Mouse (Mus musculus) hindbrain, embryonic 11.5 days (tissue): ENCODE measurements around the gene Odf2l. TPM values are rescaled to one million over a fixed set of nuclear protein-coding genes. Genes with fewer than 3 reads are reported as not detected.

Experiments
- ATAC-seq: fragments of 200-750 bp; cut with Nextera tagmentation; 2 replicates; pipeline ENCODE4 v1.8.0; 2017; ENCODE audit warnings: mild to moderate bottlenecking, moderate TSS enrichment, moderate library complexity; ENCODE audit not compliant: low FRiP score
- DNase-seq: peaks from one replicate; pipeline ENCODE4 v3.0.0-alpha.2; 2015; ENCODE audit warnings: low spot score
- H3K27ac ChIP-seq: fragments of 300-500 bp; sonication (generic); 2 replicates; pipeline ENCODE4 v1.5.1; 2014; ENCODE audit warnings: mild to moderate bottlenecking, low read depth, low read length
- H3K27me3 ChIP-seq: fragments of 300-500 bp; sonication (generic); 2 replicates; pipeline ENCODE4 v1.6.1; 2014; ENCODE audit warnings: mild to moderate bottlenecking, low read length, moderate library complexity, mixed read lengths; ENCODE audit not compliant: control insufficient read depth, insufficient read depth
- H3K36me3 ChIP-seq: fragments of 300-500 bp; sonication (generic); 2 replicates; pipeline ENCODE4 v1.6.1; 2014; ENCODE audit warnings: mild to moderate bottlenecking, low read length, moderate library complexity, mixed read lengths; ENCODE audit not compliant: control insufficient read depth, insufficient read depth
- H3K4me1 ChIP-seq: fragments of 300-500 bp; sonication (generic); replicated peaks from 2 replicates; pipeline ENCODE4 v1.6.1; 2014; ENCODE audit warnings: low read length, mixed read lengths; ENCODE audit not compliant: control insufficient read depth, insufficient read depth
- H3K4me2 ChIP-seq: fragments of 300-500 bp; sonication (generic); replicated peaks from 2 replicates; pipeline ENCODE4 v1.6.1; 2014; ENCODE audit warnings: mild to moderate bottlenecking, low read depth, low read length
- H3K4me3 ChIP-seq: fragments of 300-500 bp; sonication (generic); 2 replicates; pipeline ENCODE4 v1.5.1; 2014; ENCODE audit warnings: low read depth, low read length
- H3K9ac ChIP-seq: fragments of 300-500 bp; sonication (generic); 2 replicates; pipeline ENCODE4 v1.6.1; 2014; ENCODE audit warnings: low read depth, low read length
- H3K9me3 ChIP-seq: fragments of 300-500 bp; sonication (generic); 2 replicates; pipeline ENCODE4 v1.6.1; 2016; ENCODE audit warnings: low read length; ENCODE audit not compliant: control insufficient read depth
- WGBS: fragments of 180-500 bp; shearing (Covaris S2); extraction: QIAGEN DNeasy Blood & Tissue Kit; methylation state at CpG from one replicate; pipeline ENCODE4 v1.1.7; 2014; 5-methylcytosine and 5-hydroxymethylcytosine counted together
- polyA plus RNA-seq: library from polyadenylated mRNA; unstranded; fragments of >200 nt; fragmentation: Nextera tagmentation; extraction: Ambion mirVana; gene quantifications from 2 replicates; pipeline ENCODE4 v1.2.1, GENCODE M21; 2014

Gene Odf2l
- polyA plus RNA-seq = 27.6 and 28.2 TPM in 2 replicates

DNA sequence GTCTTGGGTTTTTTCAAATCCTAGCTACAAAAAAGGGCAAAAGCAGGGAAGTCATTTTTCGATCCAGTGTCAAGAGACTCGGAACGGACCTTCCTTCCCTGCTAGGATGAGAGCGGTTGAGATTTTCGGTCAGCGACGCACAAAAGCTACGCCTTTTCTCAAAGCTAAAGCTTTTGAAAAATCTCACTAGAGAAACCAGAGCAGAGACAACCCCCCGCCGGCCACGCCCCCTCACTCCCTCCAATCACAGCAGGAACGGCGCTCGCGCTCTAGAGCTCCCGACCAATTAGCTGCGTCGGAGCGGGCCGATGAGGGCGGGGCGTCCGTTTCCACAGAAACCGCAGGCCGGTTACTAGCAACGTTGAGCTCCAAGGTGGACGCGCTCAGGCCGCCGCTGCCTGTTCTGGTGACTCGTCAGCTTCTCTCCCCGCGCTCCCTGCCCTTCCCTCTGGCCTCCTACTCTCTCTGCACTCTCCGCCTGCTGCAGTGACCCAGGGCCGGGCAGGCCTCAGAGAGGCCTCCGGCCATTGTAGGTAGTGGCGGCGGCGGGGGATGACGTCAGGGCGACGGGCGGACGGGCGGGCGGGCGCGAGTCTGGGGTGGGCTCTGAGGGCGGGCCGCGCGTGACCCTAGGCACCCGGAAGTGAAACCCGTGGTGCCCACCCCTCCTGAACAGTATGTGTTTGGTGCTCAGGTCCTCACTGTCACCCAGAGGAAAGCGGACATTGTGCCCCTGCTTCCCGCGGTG, at the start of gene Odf2l:
Gene Odf2l, plus strand, starts transcription at position 335 of the 748 bp plus-strand sequence.
- WGBS = 2% methylated on average over 56 of the region's 57 CpGs
- Histone ChIP-seq H3K4me2 (peak within 1 kb of the TSS; percentile 52), H3K36me3 (no peaks in the 10 kb centered on the region), H3K9ac (peak within 1 kb of the TSS; percentile 92), H3K4me3 (peak within 1 kb of the TSS; percentile 72), H3K4me1 (peaks cover 2% of the 10 kb centered on the region; the same call in 1 of the 2 replicates), H3K9me3 (no peaks in the 10 kb centered on the region), H3K27me3 (no peaks in the 10 kb centered on the region), H3K27ac (peak within 1 kb of the TSS; percentile 98)
- ATAC-seq (peak; percentile 99), DNase-seq (peak; percentile 97)

DNA sequence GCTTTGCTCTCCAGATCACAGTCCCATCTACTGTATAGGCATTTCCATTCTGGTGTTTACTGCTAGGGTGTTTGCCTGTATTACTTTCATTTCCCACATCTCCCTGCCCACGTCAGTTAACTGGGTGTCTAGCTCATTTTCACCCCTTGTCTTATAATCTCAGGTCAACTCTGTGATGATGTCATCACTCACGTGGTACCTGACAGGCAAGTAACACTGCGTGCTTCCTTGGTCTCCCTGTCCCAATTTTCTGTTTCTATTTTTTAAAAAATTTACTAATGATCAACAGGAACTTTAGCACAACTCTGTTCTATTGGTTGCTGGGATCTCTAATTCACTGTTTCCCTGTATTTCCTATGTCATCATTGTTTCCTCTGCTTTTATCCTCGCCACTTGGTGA, 49.4 kb upstream of the Odf2l start:
- ATAC-seq (no peak), DNase-seq (no peak)
- H3K4me3 ChIP-seq = no peak overlapping the region
- H3K9me3 ChIP-seq = no peaks in the 10 kb centered on the region
- no peak overlapping the region for H3K27ac ChIP-seq
- no peaks in the 10 kb centered on the region for H3K36me3 ChIP-seq
- H3K27me3 ChIP-seq = no peaks in the 10 kb centered on the region
- WGBS = 91% methylated on average over 4 of the region's 4 CpGs
- no peaks in the 10 kb centered on the region for H3K4me1 ChIP-seq
- H3K9ac ChIP-seq = no peak overlapping the region
- no peak overlapping the region for H3K4me2 ChIP-seq

DNA sequence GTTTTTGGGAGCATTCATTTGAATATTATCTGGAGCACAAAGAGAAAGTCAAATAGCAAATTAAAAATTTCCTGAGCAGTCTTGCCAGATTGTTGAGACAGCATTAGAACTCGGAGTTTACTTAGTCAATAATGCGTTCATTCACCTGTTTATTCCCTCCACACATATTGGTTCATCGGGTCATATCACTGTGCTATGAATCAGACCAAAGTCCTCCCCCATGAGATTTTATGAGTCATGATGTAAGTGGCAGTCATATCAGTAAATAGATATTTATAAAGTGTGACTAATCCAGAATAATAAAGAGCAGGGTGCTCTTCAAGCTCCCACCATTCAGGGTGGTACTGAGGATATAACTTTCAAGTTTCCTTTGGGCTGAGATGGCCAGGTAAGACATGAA, 46.0 kb upstream of the Odf2l start:
- no peaks in the 10 kb centered on the region for H3K36me3 ChIP-seq
- DNase-seq (no peak), ATAC-seq (no peak)
- no peak overlapping the region for H3K4me2 ChIP-seq
- no peaks in the 10 kb centered on the region for H3K27me3 ChIP-seq
- 95% methylated on average over 3 of the region's 3 CpGs for WGBS
- H3K4me3 ChIP-seq = no peak overlapping the region
- no peak overlapping the region for H3K27ac ChIP-seq
- H3K4me1 ChIP-seq = no peaks in the 10 kb centered on the region
- no peaks in the 10 kb centered on the region for H3K9me3 ChIP-seq
- H3K9ac ChIP-seq = no peak overlapping the region

DNA sequence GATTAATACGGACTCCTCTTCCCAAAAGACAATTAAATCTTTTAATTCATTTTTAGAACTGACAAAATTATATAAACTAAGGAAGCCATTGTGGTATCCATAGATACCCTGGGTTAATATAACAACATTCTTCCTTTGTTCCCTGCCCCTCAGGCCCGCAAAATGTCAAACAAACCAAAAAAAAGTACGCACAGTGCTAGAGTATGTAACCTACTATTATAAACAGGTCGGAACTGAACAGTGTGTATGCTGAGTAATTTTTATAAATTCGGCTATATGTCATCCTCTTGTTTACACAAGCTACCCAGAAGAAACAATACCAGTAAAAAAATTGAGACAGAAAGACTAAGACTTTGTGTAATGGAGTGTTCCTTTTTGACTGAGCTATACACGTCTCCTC, 40.0 kb upstream of the Odf2l start:
- no peak overlapping the region for H3K4me2 ChIP-seq
- no peak overlapping the region for H3K27ac ChIP-seq
- DNase-seq (no peak), ATAC-seq (no peak)
- no peaks in the 10 kb centered on the region for H3K27me3 ChIP-seq
- 88% methylated on average over 6 of the region's 6 CpGs for WGBS
- H3K4me1 ChIP-seq = no peaks in the 10 kb centered on the region
- no peaks in the 10 kb centered on the region for H3K36me3 ChIP-seq
- H3K9ac ChIP-seq = no peak overlapping the region
- H3K9me3 ChIP-seq = no peaks in the 10 kb centered on the region
- H3K4me3 ChIP-seq = no peak overlapping the region

DNA sequence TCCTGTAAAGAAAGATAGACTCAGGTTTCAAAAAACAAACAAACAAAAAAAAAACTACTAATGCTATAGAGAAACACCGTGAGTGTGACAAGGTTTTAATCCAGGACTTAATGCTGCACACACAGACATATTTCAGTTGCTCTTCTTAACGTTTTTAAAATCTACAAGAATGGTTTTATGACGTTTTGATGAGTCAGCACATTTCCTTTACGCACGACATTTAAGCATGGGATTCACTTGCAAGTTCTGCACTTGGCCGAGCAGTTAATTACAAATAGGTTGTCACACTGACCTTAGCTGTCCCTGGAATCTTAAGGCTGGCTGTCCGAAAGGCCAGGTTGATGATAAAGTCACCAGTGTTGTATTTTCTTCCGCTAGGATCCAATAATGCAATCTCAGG, 37.5 kb upstream of the Odf2l start:
- no peaks in the 10 kb centered on the region for H3K36me3 ChIP-seq

DNA sequence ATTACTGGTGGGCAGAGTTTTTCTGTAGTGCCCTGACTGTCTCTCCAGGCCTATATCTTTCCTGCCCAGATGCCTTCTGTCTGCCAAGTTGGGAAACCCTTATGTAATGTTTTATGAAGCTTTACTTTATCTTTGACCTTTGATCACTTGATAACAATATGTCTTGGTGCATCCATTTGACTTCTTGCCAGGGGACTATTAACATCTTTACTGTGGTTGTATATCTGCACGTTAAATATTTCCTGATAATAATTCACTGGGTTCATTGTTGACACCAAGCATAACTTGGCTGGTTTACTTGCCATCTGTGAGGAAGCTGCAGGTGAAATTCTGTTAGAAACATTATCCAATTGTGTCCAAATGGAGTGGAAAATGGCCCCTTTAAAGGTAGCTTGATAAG, 35.3 kb upstream of the Odf2l start:
- 92% methylated on average over 1 of the region's 1 CpGs for WGBS

More for the DNA sequence above, 37.5 kb upstream of the Odf2l start:
- H3K9me3 ChIP-seq = no peaks in the 10 kb centered on the region
- no peaks in the 10 kb centered on the region for H3K27me3 ChIP-seq
- no peak overlapping the region for H3K4me3 ChIP-seq
- H3K4me1 ChIP-seq = no peaks in the 10 kb centered on the region
- DNase-seq = no peak
- no peak overlapping the region for H3K9ac ChIP-seq
- no peak overlapping the region for H3K4me2 ChIP-seq
- H3K27ac ChIP-seq = no peak overlapping the region
- 82% methylated on average over 8 of the region's 8 CpGs for whole genome bisulfite sequencing
- no peak for ATAC-seq

DNA sequence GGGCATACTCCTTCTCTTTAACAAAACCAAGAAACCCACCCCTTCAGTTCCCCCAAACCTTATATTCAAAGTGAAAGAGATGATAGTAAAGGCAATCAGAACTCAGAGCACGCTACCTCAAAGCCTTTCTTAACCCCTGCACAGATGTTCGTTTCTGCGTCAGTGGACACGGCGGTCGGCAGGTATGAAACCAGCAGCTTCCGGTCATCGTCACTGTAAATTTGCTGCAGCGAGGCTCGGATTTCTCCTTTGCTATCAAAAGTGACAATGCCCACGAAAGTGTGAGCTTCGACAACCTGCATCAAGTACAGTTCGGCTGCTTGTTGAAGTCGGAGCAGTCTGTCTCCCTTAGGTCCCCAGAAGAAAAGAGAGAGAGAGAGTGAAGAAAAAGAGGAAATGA, 32.2 kb upstream of the Odf2l start:
- Histone ChIP-seq H3K4me2 (no peak overlapping the region), H3K36me3 (no peaks in the 10 kb centered on the region), H3K27ac (no peak overlapping the region), H3K9me3 (no peaks in the 10 kb centered on the region), H3K4me1 (no peaks in the 10 kb centered on the region), H3K4me3 (no peak overlapping the region), H3K9ac (no peak overlapping the region), H3K27me3 (no peaks in the 10 kb centered on the region)
- ATAC-seq (no peak), DNase-seq (no peak)
- 93% methylated on average over 14 of the region's 14 CpGs for WGBS

More for the DNA sequence above, 35.3 kb upstream of the Odf2l start:
- H3K36me3 ChIP-seq = no peaks in the 10 kb centered on the region
- no peaks in the 10 kb centered on the region for H3K9me3 ChIP-seq
- no peak overlapping the region for H3K9ac ChIP-seq
- H3K4me2 ChIP-seq = no peak overlapping the region
- DNase-seq (no peak), ATAC-seq (no peak)
- no peaks in the 10 kb centered on the region for H3K27me3 ChIP-seq
- H3K27ac ChIP-seq = no peak overlapping the region
- H3K4me1 ChIP-seq = no peaks in the 10 kb centered on the region
- no peak overlapping the region for H3K4me3 ChIP-seq

DNA sequence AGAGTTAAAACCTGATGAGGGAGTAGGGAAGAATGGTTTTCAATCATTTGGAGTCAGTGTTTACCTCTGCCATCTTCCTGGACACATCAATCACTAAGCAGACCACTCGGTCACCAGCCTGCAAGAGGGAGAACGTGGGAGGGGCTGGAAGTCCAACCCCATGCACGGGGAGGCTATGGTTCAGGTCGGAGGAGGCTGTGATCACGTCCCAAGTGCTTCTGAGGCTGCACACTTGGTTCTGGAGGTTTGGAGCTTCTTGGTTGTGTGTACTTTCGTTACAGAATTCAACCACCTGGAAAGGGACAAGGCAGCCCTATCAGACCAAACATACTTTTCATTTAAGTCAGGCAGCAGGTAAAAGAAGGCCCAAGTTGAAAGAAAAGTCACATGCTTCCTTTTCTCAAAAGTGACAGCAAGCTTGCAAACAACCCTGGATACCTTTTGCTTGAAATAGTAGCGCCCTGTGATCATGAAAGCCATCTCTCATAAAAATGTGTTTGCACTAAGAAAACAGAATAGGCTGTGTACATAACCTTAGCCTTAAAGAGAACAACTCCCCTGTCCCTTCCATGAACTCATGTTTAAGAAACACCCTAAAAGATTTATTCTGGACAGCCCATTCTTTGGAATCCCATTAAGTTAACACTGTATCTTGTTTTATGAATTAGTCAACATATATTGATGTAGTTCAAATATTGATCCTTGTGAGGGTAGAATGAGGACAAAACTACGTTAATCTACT, 30.4 kb upstream of the Odf2l start:
- Histone ChIP-seq H3K27me3 (no peaks in the 10 kb centered on the region), H3K36me3 (no peaks in the 10 kb centered on the region), H3K9me3 (no peaks in the 10 kb centered on the region), H3K9ac (no peak overlapping the region), H3K4me3 (no peak overlapping the region), H3K27ac (no peak overlapping the region), H3K4me1 (no peaks in the 10 kb centered on the region), H3K4me2 (no peak overlapping the region)
- no peak for ATAC-seq
- WGBS = 82% methylated on average over 8 of the region's 8 CpGs
- no peak for DNase-seq

DNA sequence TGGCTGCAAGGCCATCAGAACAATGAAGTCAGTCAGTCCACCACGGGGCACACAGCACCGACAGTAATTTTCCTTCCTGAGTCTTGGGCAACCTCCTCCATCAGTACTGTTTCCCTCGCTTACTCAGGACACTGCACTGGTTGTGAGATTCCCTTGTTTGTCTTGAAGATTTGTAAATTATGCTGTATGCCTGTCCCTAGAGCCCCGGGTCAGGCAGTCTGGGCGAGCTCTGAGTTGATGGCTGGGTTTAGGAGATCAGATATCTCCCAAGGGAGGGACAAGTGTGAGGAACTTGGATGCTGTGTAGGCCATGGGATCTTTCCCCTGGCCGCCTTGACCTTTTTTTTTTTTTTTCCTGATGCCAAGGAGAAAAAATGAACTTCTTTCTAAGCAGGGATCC, 19.1 kb upstream of the Odf2l start, which contains the start of gene Clca2:
Gene Clca2, minus strand, starts transcription at position 153 of the 400 bp plus-strand sequence.
- no peak for ATAC-seq
- H3K27ac ChIP-seq = no peak within 1 kb of the TSS
- 79% methylated on average over 6 of the region's 6 CpGs for WGBS

More for the DNA sequence above, 19.1 kb upstream of the Odf2l start, which contains the start of gene Clca2:
- Histone ChIP-seq H3K4me3 (no peak within 1 kb of the TSS), H3K36me3 (no peaks in the 10 kb centered on the region), H3K9ac (no peak within 1 kb of the TSS), H3K4me2 (no peak within 1 kb of the TSS), H3K9me3 (no peaks in the 10 kb centered on the region), H3K4me1 (no peaks in the 10 kb centered on the region), H3K27me3 (no peaks in the 10 kb centered on the region)
- no peak for DNase-seq
